Mouse (Mus musculus): ENCODE results near the gene Srd5a2. TPM values are rescaled to one million over a fixed set of nuclear protein-coding genes. Genes with fewer than 3 reads are reported as not detected.

Gene Srd5a2
- polyA plus RNA-seq, 2 experiments = 0.02 TPM; not detected in 1

DNA sequence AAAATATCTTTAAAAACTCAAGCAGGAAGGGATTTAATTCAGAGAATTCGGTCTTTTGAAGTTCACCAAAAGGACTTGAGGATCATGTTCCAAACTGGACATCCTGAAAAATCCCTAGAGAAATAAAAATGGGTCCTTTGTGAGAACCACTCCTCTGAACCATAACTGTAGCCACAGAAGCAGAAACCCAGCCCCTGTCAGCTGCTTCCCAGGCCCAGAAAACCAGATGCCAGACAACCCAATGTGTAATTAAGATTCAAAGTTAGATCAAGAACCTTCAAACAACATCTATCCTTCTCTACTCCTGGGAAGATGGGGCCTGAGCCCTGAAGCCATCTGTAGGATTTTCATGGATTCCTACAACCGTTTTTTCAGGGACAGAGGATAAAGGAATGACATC is 61.1 kb downstream of the Srd5a2 start:
- no peak overlapping the region for H3K4me3 ChIP-seq (ENCODE audit: insufficient read depth in 1 of 2, low read depth in 2 of 2, low read length in 2 of 2)
- no peak for TF ChIP-seq EP300 (IDR thresholded peaks at IDR 0.05; ENCODE audit: low read depth)
- no peak for TF ChIP-seq CTCF (IDR thresholded peaks at IDR 0.05; ENCODE audit: low read depth)
- no peak for DNase-seq (ENCODE audit: low read depth in 3 of 3, low spot score in 3 of 3)
- no peaks in the 10 kb centered on the region for H3K9me3 ChIP-seq (ENCODE audit: control insufficient read depth, low read length)
- H3K36me3 ChIP-seq (replicated peaks; ENCODE audit: control insufficient read depth, insufficient read depth, low read depth) = no peaks in the 10 kb centered on the region
- H3K9ac ChIP-seq (replicated peaks) = no peak overlapping the region
- H3K4me1 ChIP-seq (replicated peaks; ENCODE audit: control insufficient read depth in 2 of 2, insufficient read depth in 2 of 2, low read length in 1 of 2) = no peaks in the 10 kb centered on the region
- H3K27me3 ChIP-seq (ENCODE audit: control insufficient read depth, insufficient read depth, low read length) = no peaks in the 10 kb centered on the region
- H3K27ac ChIP-seq = no peak overlapping the region
- no peak overlapping the region for H3K4me2 ChIP-seq (ENCODE audit: low read depth)
- no peak for ATAC-seq (ENCODE audit: insufficient read depth)
- 24% methylated on average over 2 of the region's 2 CpGs for WGBS (ENCODE audit: insufficient replicate concordance)

DNA sequence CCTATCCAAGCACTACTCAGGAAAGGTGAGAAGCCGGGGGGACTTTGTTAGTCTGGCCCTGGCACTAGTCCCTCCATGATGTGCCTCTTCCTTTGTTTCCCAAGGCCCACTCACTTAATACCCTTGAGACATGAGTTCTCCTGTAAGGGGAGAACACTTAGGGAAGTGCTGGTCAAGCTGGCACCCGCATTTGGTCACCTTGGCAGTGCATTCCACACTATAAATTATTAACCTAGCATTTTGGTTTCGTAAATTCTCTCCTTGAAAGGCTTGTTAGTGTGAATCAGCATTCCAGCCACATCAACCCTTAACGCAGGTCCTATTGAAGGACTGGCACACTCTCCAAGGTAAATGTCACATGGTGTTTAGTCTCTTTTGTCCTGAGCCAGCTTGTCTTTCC is 61.8 kb downstream of the Srd5a2 start:
- H3K4me3 ChIP-seq (ENCODE audit: insufficient read depth in 1 of 2, low read depth in 2 of 2, low read length in 2 of 2) = no peak overlapping the region
- DNase-seq (ENCODE audit: low read depth in 3 of 3, low spot score in 3 of 3) = no peak
- no peaks in the 10 kb centered on the region for H3K9me3 ChIP-seq (ENCODE audit: control insufficient read depth, low read length)
- H3K9ac ChIP-seq (replicated peaks) = no peak overlapping the region
- no peaks in the 10 kb centered on the region for H3K36me3 ChIP-seq (replicated peaks; ENCODE audit: control insufficient read depth, insufficient read depth, low read depth)
- TF ChIP-seq CTCF (IDR thresholded peaks at IDR 0.05; ENCODE audit: low read depth) (no peak), EP300 (IDR thresholded peaks at IDR 0.05; ENCODE audit: low read depth) (no peak)
- no peaks in the 10 kb centered on the region for H3K4me1 ChIP-seq (replicated peaks; ENCODE audit: control insufficient read depth in 2 of 2, insufficient read depth in 2 of 2, low read length in 1 of 2)
- H3K4me2 ChIP-seq (ENCODE audit: low read depth) = no peak overlapping the region
- no peak for ATAC-seq (ENCODE audit: insufficient read depth)
- no peaks in the 10 kb centered on the region for H3K27me3 ChIP-seq (ENCODE audit: control insufficient read depth, insufficient read depth, low read length)
- no peak overlapping the region for H3K27ac ChIP-seq
- WGBS (ENCODE audit: insufficient replicate concordance) = 61% methylated on average over 4 of the region's 4 CpGs

DNA sequence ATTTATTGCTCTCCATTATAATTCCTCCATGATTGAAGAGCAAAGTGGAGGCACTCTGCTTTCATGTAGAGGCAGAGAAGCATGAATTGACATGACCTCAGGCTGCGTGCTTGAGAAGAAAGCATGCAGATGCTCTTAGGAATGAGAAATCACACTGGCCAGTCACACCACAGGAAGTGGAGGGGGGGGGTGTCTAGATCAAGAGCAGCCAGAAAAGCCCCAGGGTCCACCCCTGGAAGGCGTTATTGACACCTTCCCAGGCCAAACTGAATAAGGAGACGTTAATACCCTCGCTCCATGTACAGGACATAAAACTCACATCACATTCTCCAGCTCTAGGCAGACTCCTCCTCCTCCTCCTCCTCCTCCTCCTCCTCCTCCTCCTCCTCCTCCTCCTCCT is 63.2 kb downstream of the Srd5a2 start:
- Histone ChIP-seq H3K27ac (no peak overlapping the region), H3K9ac (replicated peaks) (no peak overlapping the region), H3K4me1 (replicated peaks; ENCODE audit: control insufficient read depth in 2 of 2, insufficient read depth in 2 of 2, low read length in 1 of 2) (no peaks in the 10 kb centered on the region), H3K36me3 (replicated peaks; ENCODE audit: control insufficient read depth, insufficient read depth, low read depth) (no peaks in the 10 kb centered on the region), H3K27me3 (ENCODE audit: control insufficient read depth, insufficient read depth, low read length) (no peaks in the 10 kb centered on the region), H3K4me2 (ENCODE audit: low read depth) (no peak overlapping the region), H3K4me3 (ENCODE audit: insufficient read depth in 1 of 2, low read depth in 2 of 2, low read length in 2 of 2) (no peak overlapping the region), H3K9me3 (ENCODE audit: control insufficient read depth, low read length) (no peaks in the 10 kb centered on the region)
- WGBS (ENCODE audit: insufficient replicate concordance) = 7% methylated on average over 4 of the region's 4 CpGs
- TF ChIP-seq CTCF (IDR thresholded peaks at IDR 0.05; ENCODE audit: low read depth) = no peak
- no peak for TF ChIP-seq EP300 (IDR thresholded peaks at IDR 0.05; ENCODE audit: low read depth)
- DNase-seq (ENCODE audit: low read depth in 3 of 3, low spot score in 3 of 3) = no peak
- no peak for ATAC-seq (ENCODE audit: insufficient read depth)

DNA sequence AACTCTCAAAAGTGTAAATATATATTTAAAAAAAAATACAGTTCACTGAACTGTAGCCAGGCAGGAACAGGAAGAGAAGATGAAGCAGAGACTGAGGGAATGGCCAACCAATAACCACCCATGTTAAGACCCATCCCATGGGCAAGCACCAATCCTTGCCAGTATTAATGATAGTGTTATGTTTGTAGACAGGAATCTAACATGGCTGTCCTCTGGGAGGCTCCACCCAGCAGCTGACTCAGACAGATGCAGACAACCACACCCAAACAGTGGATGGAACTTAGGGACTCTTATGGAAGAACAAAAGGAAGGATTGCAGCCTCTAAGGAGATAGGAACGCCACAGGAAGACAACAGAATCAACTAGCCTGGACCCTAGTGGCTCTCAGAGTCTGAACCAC is 64.8 kb downstream of the Srd5a2 start:
- H3K36me3 ChIP-seq (replicated peaks; ENCODE audit: control insufficient read depth, insufficient read depth, low read depth) = no peaks in the 10 kb centered on the region
- no peaks in the 10 kb centered on the region for H3K4me1 ChIP-seq (replicated peaks; ENCODE audit: control insufficient read depth in 2 of 2, insufficient read depth in 2 of 2, low read length in 1 of 2)
- no peaks in the 10 kb centered on the region for H3K27me3 ChIP-seq (ENCODE audit: control insufficient read depth, insufficient read depth, low read length)
- H3K9me3 ChIP-seq (ENCODE audit: control insufficient read depth, low read length) = no peaks in the 10 kb centered on the region
- ATAC-seq (ENCODE audit: insufficient read depth) = no peak
- H3K9ac ChIP-seq (replicated peaks) = no peak overlapping the region
- TF ChIP-seq EP300 (IDR thresholded peaks at IDR 0.05; ENCODE audit: low read depth) = no peak
- no peak for TF ChIP-seq CTCF (IDR thresholded peaks at IDR 0.05; ENCODE audit: low read depth)
- H3K27ac ChIP-seq = no peak overlapping the region
- H3K4me2 ChIP-seq (ENCODE audit: low read depth) = no peak overlapping the region
- DNase-seq (ENCODE audit: low read depth in 3 of 3, low spot score in 3 of 3) = no peak
- 33% methylated on average over 1 of the region's 1 CpGs for WGBS (ENCODE audit: insufficient replicate concordance)
- H3K4me3 ChIP-seq (ENCODE audit: insufficient read depth in 1 of 2, low read depth in 2 of 2, low read length in 2 of 2) = no peak overlapping the region

DNA sequence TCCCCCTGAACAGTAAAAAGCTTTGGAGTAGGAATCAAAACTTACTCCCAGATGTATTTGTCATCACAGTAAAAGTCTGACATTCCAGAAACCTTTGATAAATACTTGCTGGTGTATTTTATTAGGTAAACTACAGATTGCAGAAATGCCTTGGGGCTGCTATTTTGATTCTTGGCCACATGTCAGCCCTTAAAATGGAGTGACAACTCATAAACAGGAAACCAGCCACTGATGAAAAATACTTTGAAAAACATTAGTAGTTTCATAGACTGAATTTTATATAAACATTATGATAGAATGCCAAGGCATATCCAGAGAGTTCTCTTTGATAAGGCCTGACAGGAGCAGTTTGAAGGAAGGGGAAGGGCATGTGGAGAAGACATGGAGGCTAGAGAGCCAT is 71.7 kb downstream of the Srd5a2 start:
- DNase-seq (ENCODE audit: low read depth in 3 of 3, low spot score in 3 of 3) = no peak
- no peak for ATAC-seq (ENCODE audit: insufficient read depth)
- H3K4me2 ChIP-seq (ENCODE audit: low read depth) = no peak overlapping the region

More for the DNA sequence above, 71.7 kb downstream of the Srd5a2 start:
- no peak overlapping the region for H3K27ac ChIP-seq
- H3K4me3 ChIP-seq (ENCODE audit: insufficient read depth in 1 of 2, low read depth in 2 of 2, low read length in 2 of 2) = no peak overlapping the region
- no peaks in the 10 kb centered on the region for H3K4me1 ChIP-seq (replicated peaks; ENCODE audit: control insufficient read depth in 2 of 2, insufficient read depth in 2 of 2, low read length in 1 of 2)
- H3K9me3 ChIP-seq (ENCODE audit: control insufficient read depth, low read length) = no peaks in the 10 kb centered on the region
- TF ChIP-seq CTCF (IDR thresholded peaks at IDR 0.05; ENCODE audit: low read depth) (no peak), EP300 (IDR thresholded peaks at IDR 0.05; ENCODE audit: low read depth) (no peak)
- H3K36me3 ChIP-seq (replicated peaks; ENCODE audit: control insufficient read depth, insufficient read depth, low read depth) = no peaks in the 10 kb centered on the region
- H3K9ac ChIP-seq (replicated peaks) = no peak overlapping the region
- no peaks in the 10 kb centered on the region for H3K27me3 ChIP-seq (ENCODE audit: control insufficient read depth, insufficient read depth, low read length)
